Mouse (Mus musculus) gastrocnemius, postnatal 10 days (tissue): ENCODE results near the gene Chst8. TPM values are rescaled to one million over a fixed set of nuclear protein-coding genes. Genes with fewer than 3 reads are reported as not detected.

Experiments
- DNase-seq: peaks from one replicate; pipeline ENCODE4 v3.0.0; 2021; ENCODE audit warnings: mixed read lengths
- total RNA-seq, 2 experiments: library from RNA; stranded (reverse); gene quantifications; 2 replicates each; pipeline ENCODE4 v1.2.3; 2021

Gene Chst8
- total RNA-seq, 2 experiments from 2014 or later, result 0.49 to 0.84 TPM

DNA sequence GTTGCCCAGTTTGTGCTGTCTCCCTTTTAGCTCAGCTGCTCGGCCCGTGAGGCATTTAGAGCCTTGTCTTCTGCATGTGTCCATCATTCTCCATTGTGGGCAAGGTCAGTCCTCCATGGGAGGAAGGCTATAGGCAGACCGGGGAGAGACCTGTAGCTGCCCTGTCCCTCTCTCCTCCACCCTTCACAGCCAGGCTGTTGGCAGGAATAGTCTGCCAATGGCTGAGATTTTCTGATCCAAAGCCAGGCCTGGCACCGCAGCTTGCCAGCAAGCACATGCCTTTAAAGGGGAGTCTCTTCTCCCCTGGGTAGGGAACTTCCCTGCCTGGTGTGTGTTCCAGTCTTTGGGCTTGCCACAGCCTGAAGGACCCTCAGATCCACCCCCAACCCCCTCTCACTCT, 103.4 kb downstream of the Chst8 start:
- peak; percentile 47 for DNase-seq

GRCm38 (mm10) chr7:34704401-34704800, 108.1 kb downstream of the Chst8 start:
- DNase-seq, result no peak

DNA sequence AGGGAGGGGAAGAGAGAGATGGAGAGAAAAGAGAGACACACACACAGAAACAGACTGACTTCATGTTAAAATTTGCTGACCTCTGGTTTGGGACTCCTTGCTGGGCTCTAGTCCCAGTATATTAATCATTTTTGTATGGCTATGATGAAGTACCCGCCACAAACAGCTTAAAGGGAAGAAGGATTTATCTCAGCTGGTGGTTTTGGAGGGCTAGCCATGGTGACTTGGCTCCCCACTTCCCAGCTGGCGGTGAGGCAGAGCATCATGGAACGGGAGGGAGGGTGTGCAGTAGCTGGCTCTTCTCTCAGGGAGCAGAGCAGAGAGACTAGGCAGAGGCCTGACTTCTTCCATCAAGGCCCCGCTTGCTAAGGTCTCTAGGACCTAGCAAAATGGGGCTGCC, 109.1 kb downstream of the Chst8 start:
- DNase-seq, result no peak

- peak; percentile 39 for DNase-seq
Observed at GRCm38 (mm10) chr7:34702718-34703351, 109.7 kb downstream of the Chst8 start.

DNA sequence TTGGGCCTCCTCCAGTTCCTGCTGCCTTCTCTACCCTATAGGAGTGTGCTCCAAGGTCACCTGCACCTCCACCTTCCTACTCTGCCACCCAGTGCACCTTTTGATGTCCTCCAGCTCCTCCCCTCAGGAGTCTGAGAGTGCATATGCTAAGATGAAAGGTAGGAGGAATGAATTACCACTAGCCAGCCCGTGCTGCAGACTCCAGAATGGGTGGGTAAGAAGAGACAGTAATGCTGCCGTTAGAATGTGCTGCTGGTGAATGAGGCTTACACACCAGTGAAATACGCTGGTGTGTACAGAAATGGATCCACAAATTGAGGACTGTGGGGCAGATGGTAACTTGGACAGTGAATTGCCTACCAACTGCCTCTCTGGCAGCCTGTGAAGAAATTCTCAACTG, 112.6 kb downstream of the Chst8 start:
- no peak for DNase-seq

DNA sequence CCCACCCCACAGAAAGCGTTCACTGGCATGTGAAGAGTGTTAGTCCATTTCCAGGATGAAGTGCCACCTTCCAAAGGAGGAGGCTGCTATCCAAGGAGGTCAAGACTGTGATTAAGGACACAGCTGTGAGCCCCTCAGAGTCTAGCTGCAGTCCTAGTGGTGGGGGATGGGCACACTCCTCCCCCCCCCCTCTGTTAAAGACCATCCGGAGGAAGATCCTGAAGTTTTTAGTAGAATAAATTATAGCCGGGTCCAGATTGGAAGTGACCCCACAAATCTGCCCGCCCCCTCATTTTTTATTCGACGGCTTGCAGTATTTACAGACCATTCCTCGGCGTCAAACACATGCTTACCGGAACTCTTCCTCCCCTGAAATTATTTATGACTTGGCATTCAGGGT, 114.3 kb downstream of the Chst8 start:
- DNase-seq, result no peak

- DNase-seq, result no peak
Observed at GRCm38 (mm10) chr7:34696086-34696485, 116.4 kb downstream of the Chst8 start.

GRCm38 (mm10) chr7:34694898-34695297, 117.6 kb downstream of the Chst8 start:
- DNase-seq, result no peak

- DNase-seq, result no peak
Observed at GRCm38 (mm10) chr7:34693916-34694315, 118.6 kb downstream of the Chst8 start.

GRCm38 (mm10) chr7:34693072-34693471, 119.4 kb downstream of the Chst8 start:
- no peak for DNase-seq

DNA sequence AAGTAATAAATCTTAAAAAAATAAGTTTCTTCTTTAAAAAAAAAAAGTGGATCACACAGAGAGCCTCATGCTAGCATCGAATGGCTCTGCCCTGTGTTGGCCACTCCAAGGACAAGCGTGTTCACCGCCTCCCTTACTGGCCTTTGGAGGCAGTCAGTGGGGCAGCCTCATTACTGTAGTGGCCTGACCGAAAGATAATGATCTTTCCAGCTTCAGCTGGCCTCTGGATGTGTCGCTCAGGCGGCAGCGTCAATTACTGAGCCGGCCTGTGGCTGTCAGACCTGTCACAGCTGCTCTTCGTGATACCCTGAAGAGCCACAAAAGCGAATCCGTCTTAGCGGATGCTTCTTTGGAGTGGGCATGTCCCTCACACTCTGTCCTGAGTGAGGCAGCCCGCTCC, 122.4 kb downstream of the Chst8 start:
- DNase-seq, result no peak

GRCm38 (mm10) chr7:34689028-34689427, 123.5 kb downstream of the Chst8 start:
- DNase-seq, result no peak

DNA sequence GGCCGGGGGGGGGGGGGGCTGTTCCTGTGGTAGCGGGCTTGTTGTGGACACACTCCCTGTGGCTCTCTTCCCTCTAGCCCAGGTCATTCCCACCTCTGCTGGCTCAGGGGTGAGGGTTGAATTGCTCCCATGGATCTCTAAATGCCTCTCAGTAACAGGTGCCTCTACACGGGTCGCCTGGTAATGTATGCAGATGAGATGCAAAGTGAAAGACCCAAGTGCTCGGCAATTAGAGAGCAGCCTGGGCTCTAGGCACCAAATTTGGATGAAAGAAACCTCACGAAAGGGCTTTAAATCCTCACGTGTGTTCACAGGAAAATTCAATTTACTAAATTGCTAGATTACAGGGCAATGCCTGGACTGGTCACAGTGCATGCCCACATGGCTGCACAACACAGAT, 126.7 kb downstream of the Chst8 start:
- no peak for DNase-seq

GRCm38 (mm10) chr7:34685176-34685575, 127.3 kb downstream of the Chst8 start:
- no peak for DNase-seq

DNA sequence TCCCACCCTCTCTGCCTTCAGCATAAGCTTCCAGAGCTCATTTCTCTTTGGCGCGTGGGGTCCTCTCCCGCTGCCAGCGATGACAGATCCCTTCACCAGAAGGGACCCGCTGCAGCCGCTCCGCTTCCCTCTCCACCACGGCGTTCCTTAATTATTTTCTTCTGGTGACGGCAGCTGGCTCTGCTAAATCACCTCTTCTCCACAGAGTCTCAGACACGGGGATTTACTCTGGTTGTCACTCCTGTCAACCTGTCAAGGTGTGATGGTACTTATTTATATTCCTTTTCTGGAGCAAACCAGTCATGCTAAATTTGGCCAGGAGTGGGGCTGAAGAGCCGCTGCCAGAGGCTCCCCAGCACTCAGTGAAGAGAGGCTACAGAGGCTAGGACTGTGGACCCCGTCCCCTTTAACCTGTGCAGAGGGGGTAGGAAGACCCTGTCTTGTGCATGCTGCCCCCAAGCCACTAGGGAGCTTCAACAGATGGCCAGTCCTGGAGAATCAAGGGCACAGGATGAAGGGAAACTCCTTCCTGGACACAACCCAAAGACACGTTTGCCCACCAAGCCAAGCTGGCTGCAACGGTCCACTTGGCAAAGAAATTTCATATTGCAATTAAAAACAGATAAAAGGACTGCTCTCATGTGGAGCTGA, 131.6 kb downstream of the Chst8 start:
- DNase-seq, result no peak

DNA sequence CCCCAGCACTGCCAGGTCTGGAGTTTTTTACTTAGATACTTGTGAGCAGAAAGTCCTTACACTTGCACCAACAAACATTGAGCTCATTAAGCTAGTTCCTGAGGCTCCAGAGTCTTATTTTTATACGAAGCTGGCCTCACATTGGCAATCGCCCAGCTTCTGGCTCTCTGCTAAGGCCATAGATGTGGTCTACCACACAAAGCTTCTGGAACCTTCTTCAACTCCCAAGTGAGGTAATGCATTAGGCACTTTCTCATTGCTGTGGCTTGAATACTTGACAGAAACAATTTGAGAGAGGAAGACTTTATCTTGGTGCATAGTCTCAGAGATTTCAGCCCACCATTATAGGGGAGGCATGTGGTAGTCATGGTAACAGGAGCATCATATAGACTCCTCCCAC, 132.6 kb downstream of the Chst8 start:
- DNase-seq, result no peak

DNA sequence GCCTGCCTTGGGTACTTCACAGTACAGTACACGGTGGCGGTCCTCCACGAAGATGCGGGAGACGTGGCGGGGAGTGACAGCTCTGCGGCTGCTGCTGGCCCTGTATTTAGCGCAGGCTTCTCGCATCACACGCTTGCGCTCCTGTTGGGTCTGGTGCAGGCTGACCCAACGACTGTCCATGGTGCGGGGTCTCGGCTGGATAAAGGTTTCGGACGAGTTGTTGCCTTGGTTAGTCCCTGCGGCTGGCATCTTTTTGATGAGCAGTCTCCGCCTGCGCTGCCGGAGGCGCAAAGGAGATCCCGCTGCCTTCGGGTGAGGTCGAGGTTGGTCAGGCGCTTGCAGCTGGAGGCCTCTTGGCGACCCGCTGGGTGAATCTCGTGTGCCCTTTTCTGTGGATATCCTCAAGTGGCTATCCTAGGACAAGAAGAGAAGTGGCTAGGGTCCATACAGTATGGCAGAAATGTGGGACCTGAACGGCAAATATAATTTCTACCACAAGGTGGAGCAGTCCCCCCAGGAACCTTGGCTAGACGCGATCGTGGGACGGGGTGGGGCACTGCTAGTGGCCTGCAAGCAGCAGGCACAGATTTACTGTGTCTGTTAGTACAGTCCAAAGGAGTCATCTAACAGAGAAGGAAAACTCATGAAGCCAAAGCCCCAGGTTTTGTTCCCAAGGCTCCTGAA, 136.5 kb downstream of the Chst8 start:
- DNase-seq, result peak; percentile 80

DNA sequence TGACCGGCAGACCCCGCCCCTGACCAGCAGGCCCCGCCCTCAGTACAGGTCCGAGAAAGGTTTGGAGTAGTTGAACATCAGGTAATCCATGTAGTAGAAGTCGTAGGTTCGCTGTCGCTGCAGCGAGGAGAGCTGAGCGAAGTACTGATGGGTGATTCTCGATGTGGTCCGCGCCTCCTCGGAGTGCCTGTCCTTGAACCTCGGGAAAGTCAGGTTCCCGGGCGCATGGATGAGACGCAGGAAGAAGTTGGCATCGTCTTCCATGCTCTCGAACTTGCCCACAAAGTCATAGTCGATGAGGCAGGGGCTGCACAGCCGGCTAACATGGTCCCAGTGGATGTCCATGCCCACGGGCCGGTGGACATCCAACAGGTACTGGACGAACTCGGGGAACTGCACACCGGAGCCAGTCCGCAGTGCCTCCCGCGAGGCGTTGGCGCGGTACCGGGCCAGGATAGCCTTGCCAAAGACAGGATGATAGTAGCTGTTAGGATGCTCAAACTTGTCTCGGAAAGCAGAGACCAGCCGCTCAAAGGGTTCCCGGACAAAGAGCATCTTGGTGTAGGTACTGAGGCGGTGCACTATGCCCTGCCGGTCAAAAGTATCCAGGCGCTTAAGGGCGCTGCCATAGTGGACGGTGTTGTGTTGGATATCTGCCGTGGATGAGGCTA, 137.3 kb downstream of the Chst8 start:
- no peak for DNase-seq

GRCm38 (mm10) chr7:34672916-34673315, 139.6 kb downstream of the Chst8 start:
- no peak for DNase-seq

GRCm38 (mm10) chr7:34671911-34672310, 140.6 kb downstream of the Chst8 start:
- DNase-seq, result peak; percentile 92

- DNase-seq, result no peak
Observed at GRCm38 (mm10) chr7:34670778-34671177, 141.7 kb downstream of the Chst8 start.

DNA sequence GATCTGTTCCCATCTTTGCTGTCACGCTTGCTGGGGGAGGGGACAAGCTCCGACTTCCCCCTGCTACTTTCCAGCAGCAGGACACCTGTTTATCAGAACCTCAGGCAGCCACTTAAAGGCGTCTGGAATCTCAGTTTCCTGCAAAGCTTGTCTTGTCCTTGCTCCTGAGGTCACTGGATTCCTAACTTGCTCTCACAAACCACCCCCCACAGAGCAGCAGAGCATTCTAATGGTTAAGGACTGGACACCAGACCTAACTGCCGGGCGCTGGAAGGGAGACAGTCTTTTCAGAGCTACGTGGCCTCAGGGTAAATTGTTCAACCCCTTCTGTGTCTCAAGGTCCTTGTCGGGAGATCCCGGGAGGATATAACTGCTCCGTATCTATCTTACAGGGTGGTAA, 143.2 kb downstream of the Chst8 start:
- DNase-seq, result no peak

GRCm38 (mm10) chr7:34667874-34668273, 144.6 kb downstream of the Chst8 start:
- DNase-seq, result no peak
